Mouse (Mus musculus) lung, adult 2 months (tissue): ENCODE measurements around the gene Banp. TPM values are rescaled to one million over a fixed set of nuclear protein-coding genes. Genes with fewer than 3 reads are reported as not detected.

Experiments used
- DNase-seq: peaks from one replicate; pipeline ENCODE4 v3.0.0; 2022
- H3K4me1 ChIP-seq: fragments of 200-500 bp; 2 replicates; pipeline ENCODE4 v1.6.1; 2011; ENCODE audit warnings: low read length; ENCODE audit not compliant: control insufficient read depth, insufficient read depth
- H3K4me3 ChIP-seq: fragments of 200-500 bp; replicated peaks from 2 replicates; pipeline ENCODE3; 2011; ENCODE audit warnings: low read depth, mild to moderate bottlenecking, control low read depth, low read length; ENCODE audit errors: extremely low read depth
- CTCF ChIP-seq: fragments of 200-500 bp; IDR thresholded peaks from 2 replicates; pipeline ENCODE4 v1.5.1; 2011; ENCODE audit warnings: mild to moderate bottlenecking, low read length, control low read depth; ENCODE audit not compliant: insufficient read depth
- POLR2A ChIP-seq: fragments of 200-500 bp; IDR thresholded peaks from 2 replicates; pipeline ENCODE4 v1.6.1; 2011; ENCODE audit warnings: low read depth, mild to moderate bottlenecking, control low read depth, low read length, borderline replicate concordance; ENCODE audit errors: extremely low read depth
- WGBS: fragments of 180-500 bp; shearing (Covaris S2); methylation state at CpG from one replicate; pipeline ENCODE4 v1.1.7; 2018; 5-methylcytosine and 5-hydroxymethylcytosine counted together
- polyA plus RNA-seq: library from polyadenylated mRNA; depleted of rRNA; stranded (reverse); fragments of >200 nt; gene quantifications from 2 replicates; pipeline ENCODE4 v1.2.3, GENCODE M21; 2012

Banp gene
- polyA plus RNA-seq, 1 experiment, result 57.8 TPM

DNA sequence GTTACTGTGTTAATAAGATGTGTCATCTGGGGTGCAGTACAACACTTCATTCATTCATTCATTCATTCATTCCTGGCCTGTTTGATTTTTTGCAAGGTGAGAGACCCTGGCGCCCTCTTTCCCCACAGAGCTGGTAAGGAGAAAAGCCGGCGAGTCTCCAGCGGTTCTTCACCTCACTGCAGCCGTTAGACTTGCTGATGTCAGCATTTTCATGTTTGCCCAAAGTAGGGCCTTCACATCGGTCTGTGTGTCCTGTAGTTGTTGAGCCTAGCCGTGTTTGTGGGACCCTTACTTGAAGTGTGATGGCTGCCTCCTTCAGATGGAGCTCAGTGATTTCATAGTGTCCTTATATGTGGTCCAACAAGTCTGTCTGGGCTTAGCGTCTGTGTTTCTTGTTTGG lies 20.7 kb downstream of the Banp start:
- Histone ChIP-seq H3K4me3 (no peak overlapping the region), H3K4me1 (peaks cover 12% of the 10 kb centered on the region)
- WGBS, result 68% methylated on average over 8 of the region's 8 CpGs
- TF ChIP-seq POLR2A (no peak), CTCF (no peak)
- DNase-seq, result no peak

DNA sequence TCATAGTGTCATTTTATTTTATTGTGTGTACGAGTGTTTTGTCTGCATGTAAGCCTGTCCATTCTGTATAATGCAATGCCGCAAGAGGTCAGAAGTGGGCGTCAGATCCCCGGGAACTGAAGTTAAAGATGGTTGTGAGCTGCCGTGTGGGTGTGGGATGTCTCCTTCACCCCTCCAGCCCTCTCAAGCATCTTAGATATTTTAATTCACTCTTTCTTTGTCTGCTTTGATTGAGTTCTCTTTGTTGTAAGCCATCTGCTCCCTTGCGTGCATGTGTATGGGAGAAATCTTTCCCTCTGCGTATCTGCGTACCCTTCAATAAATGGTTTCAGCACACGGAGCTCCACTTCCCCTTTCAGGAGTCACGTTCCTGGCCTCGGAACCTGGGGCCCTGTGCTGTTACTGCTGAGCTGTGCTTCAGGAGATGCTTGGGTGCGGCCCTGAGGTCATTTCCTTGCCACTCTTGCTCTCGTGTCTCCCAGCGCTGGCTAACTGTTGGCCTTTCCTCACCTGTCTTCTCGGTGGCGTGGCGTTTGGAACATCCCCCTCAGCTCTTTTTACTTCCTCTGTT lies 22.0 kb downstream of the Banp start:
- Histone ChIP-seq H3K4me3 (no peak overlapping the region), H3K4me1 (peaks cover 12% of the 10 kb centered on the region)
- no peak for DNase-seq
- 59% methylated on average over 17 of the region's 17 CpGs for WGBS
- TF ChIP-seq CTCF, result no peak
- no peak for TF ChIP-seq POLR2A

DNA sequence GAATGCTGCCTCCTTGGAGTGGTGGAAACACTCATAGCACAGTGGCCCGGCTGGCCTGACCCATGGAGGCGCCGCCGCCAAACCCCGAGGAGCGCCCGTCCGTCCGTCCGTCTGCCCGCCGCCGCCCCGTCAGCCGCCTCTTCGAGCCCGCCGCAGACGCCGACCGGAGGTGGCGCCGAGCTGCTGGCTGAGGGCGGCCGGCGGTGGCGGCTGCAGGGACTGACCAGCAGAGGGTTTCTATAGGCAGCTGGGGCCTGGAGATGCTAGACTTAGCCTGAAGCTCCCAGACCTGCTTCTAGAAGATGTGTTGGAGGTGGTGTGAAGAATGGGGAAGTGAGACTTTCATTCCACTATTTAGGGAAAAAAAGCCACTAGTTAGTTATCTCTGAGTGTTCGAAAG lies 24.4 kb downstream of the Banp start:
- DNase-seq, result no peak
- TF ChIP-seq POLR2A (no peak), CTCF (no peak)
- 95% methylated on average over 28 of the region's 28 CpGs for WGBS
- Histone ChIP-seq H3K4me3 (no peak overlapping the region), H3K4me1 (no peaks in the 10 kb centered on the region)

DNA sequence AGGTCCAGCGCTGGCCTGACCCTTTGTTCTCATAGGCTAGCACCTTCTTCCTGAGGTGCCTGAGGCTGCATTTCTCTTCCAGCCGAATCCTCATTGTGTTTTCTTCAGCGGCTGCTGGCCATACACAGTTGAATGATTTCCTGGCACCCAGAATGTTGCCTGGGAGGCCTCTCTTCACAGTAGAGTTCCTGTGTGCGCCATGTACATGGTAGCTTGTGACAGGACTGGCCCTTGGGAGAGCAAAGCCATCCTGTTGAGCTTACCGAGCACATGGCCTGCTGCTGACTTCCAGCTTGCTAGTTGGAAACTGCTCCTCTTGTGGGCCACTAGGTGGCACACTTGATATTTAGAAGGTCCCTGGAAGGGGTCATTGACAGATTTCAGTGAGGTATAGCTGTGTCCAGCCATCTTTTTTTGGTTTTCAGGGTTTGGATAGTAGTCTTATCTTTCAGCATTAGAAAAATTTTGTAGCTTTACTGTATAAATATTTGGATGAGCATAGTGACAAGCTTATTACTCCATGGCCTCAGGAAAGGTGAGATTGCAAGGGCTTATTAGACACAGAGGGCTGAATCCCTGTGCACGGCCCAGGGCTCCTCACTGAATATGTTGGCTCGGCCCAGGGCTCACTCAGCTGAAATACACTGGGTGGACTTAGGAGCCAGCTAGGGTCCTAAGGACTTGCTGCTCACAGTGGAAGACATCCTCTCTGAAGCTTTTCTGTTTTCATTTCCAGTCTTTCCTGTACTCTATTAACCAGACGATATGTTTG lies 28.5 kb downstream of the Banp start:
- TF ChIP-seq POLR2A (no peak), CTCF (peak; percentile 73)
- H3K4me3 ChIP-seq, result no peak overlapping the region
- no peaks in the 10 kb centered on the region for H3K4me1 ChIP-seq
- 69% methylated on average over 8 of the region's 8 CpGs for WGBS
- no peak for DNase-seq

DNA sequence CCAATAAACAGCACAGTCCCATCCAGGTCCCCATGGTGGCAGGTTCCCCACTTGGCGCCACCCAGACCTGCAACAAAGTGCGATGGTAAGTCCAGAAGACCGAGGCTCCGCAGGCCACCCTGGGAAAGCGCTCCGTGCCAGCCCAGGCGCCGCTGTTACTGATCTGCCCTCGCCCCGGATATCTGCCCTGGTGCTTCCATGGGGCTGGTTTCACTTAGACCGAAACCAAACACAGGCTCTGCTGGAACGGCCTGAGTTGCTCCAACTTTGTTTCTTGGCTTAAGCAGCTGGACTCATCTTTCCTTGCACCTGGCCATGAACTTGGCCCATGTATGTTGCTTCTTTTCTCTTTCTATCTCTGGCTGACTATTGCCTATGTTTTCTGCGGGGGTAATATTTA lies 29.1 kb downstream of the Banp start:
- no peaks in the 10 kb centered on the region for H3K4me1 ChIP-seq
- no peak overlapping the region for H3K4me3 ChIP-seq
- TF ChIP-seq POLR2A, result no peak
- no peak for TF ChIP-seq CTCF
- WGBS, result 95% methylated on average over 13 of the region's 13 CpGs
- no peak for DNase-seq

DNA sequence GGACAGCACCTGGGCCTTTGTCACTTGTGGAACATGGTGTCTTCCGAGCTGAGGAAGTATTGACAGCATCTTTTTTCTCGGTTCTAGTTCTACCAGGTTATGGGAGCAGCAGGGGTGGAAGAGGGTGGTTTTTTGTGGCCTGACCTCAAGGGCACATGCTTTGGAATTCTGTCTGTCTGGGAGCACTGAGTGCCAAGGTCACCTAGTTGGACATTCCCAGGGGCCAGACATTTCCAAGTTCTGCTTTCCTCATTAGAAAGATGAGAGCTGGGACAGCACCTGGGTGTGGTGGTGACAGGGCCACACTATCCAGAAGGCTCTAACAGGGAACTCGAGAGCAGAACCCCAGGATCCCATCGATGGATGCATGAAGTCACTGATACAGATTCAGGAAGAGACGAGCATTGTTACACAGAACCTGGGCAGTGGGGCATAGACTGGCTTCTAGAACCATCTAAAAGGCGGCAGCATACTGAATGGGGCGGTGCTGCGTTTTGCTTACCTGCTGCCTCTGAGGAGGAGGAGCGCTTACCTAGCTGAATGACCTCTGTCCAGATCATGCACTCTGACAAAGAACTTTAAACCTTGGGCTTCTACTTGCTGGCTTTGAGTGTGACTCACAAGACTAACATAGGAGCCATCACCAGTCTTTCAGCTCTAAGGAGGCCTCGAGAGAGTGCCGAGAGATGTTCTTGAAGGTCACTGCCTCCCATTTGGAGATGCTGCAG lies 31.4 kb downstream of the Banp start:
- no peak for DNase-seq
- 94% methylated on average over 11 of the region's 11 CpGs for WGBS
- Histone ChIP-seq H3K4me3 (no peak overlapping the region), H3K4me1 (no peaks in the 10 kb centered on the region)
- TF ChIP-seq POLR2A (no peak), CTCF (no peak)

DNA sequence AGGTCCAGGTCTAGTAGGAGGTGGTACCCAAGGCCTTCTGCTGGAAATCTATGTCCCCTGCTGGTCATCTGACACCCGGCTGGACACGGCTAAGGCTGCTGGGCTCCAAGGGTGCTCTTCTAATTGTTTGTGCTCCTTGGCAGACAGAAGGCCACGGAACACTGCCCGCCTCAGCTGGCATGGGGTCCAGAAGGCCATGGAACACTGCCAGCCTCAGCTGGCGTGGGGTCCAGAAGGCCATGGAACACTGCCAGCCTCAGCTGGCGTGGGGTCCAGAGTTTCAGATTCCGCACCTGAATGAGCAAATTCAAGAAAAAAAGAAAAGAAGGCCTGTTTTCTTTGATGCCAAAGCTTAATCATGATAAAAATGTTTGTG lies 32.0 kb downstream of the Banp start:
- Histone ChIP-seq H3K4me3 (no peak overlapping the region), H3K4me1 (no peaks in the 10 kb centered on the region)
- DNase-seq, result no peak
- TF ChIP-seq CTCF, result no peak
- TF ChIP-seq POLR2A, result no peak
- WGBS, result 69% methylated on average over 7 of the region's 7 CpGs

DNA sequence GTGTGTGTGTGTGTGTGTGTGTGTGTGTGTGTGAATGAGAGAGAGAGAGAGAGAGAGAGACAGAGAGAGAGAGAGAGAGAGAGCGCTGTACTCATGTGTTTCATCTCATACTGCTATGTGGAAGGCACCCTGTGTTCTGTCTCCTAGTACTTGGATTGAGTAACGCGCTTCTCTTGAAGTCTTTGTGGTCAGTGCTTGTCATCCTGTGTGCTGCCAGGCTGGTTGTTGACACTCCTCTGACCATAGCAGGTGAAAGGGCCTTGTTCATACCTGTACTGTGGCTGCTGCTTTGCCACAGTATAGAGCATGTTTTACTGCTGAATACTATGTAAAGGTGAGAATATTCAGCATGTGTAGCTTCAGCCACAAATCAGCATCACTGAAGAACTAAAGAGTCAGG lies 36.1 kb downstream of the Banp start:
- DNase-seq, result no peak
- H3K4me1 ChIP-seq, result no peaks in the 10 kb centered on the region
- H3K4me3 ChIP-seq, result no peak overlapping the region
- WGBS, result 74% methylated on average over 3 of the region's 3 CpGs
- TF ChIP-seq POLR2A, result no peak
- no peak for TF ChIP-seq CTCF

DNA sequence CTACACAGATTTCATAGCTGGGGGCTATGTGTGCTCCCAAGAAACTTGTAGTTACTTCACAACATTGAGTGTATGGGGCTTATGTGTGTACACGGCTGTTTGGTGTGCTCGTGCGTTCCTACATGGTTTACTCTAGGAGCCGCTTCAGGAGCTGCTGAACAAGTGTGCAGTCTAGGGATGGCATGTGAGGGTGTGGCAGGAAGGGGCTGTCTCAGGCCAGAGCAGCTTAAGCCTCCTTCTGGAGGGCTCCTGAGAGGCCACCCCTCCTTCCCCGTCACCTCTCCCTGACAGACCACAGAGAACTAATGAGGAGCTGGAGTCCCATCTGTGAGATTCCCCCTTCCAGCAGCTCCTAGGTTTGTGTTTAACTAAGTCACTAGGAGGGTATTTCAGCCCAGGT lies 38.3 kb downstream of the Banp start:
- H3K4me3 ChIP-seq, result no peak overlapping the region
- no peak for DNase-seq
- no peaks in the 10 kb centered on the region for H3K4me1 ChIP-seq
- TF ChIP-seq POLR2A (no peak), CTCF (no peak)
- 67% methylated on average over 5 of the region's 5 CpGs for WGBS

DNA sequence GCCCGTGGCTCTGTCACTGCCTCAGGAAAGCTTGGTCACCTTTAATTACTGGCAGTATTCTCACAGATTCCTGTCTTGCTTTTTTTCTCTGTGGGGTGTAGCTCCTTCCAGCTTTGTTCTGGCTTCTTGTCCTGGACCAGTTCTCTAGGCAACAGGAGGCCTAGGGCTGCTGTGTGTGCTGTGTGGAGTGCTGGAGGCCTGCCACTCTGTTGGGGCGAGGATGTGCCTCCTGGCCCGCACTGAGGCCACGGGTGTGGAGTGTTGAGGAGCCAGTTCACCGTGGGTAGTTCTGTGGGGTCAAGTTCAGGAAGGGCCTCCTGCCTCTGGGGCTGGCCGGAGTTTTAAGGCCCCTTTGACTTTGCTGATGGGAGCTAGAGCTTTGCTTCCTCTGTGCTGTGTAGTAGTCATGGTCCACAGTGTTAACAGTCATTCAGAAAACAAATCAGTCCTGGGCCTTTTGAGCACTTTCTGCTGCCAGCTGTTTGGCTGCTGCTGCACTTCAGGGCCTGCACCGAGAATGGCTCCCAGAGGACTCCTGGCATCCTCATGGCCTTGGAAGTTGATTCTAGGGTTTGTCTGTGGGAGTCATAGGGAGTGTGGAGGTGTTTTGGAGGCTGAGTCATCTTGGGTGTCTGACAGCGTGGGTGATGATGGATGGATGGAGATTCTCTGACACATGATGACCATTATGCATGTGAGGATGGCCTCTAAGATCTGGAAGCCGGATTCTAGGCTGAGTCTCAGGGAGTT lies 41.1 kb downstream of the Banp start:
- no peak for DNase-seq
- TF ChIP-seq CTCF, result no peak
- TF ChIP-seq POLR2A, result no peak
- Histone ChIP-seq H3K4me3 (no peak overlapping the region), H3K4me1 (no peaks in the 10 kb centered on the region)
- 65% methylated on average over 9 of the region's 9 CpGs for WGBS

DNA sequence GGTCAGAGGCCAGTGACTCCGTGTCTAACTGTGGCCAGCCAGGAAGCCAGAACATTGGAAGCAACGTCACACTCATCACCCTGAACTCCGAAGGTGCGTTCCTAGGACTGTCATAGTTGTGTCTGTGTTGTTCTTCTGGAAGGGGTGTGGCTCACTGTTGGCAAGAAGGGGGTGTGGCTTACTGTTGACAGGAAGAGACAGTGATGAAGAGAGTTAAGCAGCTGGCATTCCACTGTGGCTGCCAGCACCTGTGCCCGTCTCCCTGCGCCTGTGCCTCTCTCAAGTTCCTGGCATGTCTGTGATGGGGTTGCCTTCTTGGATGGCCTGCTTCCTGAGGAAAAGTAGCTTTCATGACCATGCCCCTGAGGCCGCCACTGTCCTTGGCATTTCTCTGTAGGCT lies 42.1 kb downstream of the Banp start:
- 72% methylated on average over 7 of the region's 7 CpGs for WGBS
- H3K4me3 ChIP-seq, result no peak overlapping the region
- TF ChIP-seq POLR2A, result no peak
- TF ChIP-seq CTCF, result no peak
- H3K4me1 ChIP-seq, result no peaks in the 10 kb centered on the region; the same call in 1 of the 2 replicates
- no peak for DNase-seq
